Mouse (Mus musculus) CH12.LX (cell line): ENCODE results near the gene Casp9. TPM values are rescaled to one million over a fixed set of nuclear protein-coding genes. Genes with fewer than 3 reads are reported as not detected.

ENCODE experiments used
- DNase-seq: peaks from one replicate; pipeline ENCODE4 v3.0.0-alpha.2; 2013; ENCODE audit errors: extremely low read depth
- H3K27ac ChIP-seq: 2 replicates; pipeline ENCODE4 v1.5.1; 2012; ENCODE audit warnings: low read depth, mild to moderate bottlenecking, control low read depth, moderate library complexity; ENCODE audit not compliant: insufficient read depth
- H3K27me3 ChIP-seq: replicated peaks from 2 replicates; pipeline ENCODE3; 2012; ENCODE audit warnings: inconsistent platforms
- H3K36me3 ChIP-seq, 2 experiments: replicated peaks in 1 of 2; 2 replicates each; pipeline versions ENCODE3 to v1.6.1; 2012; ENCODE audit warnings: inconsistent platforms in 1 of 2, low read length in 1 of 2, mild to moderate bottlenecking in 1 of 2, mixed read lengths in 1 of 2, moderate library complexity in 1 of 2; ENCODE audit not compliant: control insufficient read depth in 1 of 2, insufficient read depth in 1 of 2
- H3K4me1 ChIP-seq, 2 experiments: 2 replicates each; pipeline ENCODE4 v1.6.1; 2012; ENCODE audit warnings: inconsistent platforms in 1 of 2, moderate library complexity in 1 of 2; ENCODE audit not compliant: insufficient read depth in 2 of 2, control insufficient read depth in 1 of 2
- H3K4me2 ChIP-seq: 2 replicates; pipeline ENCODE4 v1.6.1; 2012; ENCODE audit warnings: low read depth, mild to moderate bottlenecking, control low read depth; ENCODE audit not compliant: poor library complexity, insufficient read depth, severe bottlenecking
- H3K4me3 ChIP-seq, 3 experiments: fragments of 150-350 bp in 1 of 3; sonication (generic) in 1 of 3; replicated peaks in 1 of 3; 2 replicates each; pipeline versions ENCODE3 to v1.5.1; 2011 to 2012; ENCODE audit warnings: low read depth in 2 of 3, low read length in 2 of 3, mild to moderate bottlenecking in 2 of 3, moderate library complexity in 2 of 3, control low read depth in 1 of 3, improper control_type of control experiment in 1 of 3, inconsistent platforms in 1 of 3, mixed read lengths in 1 of 3; ENCODE audit not compliant: poor library complexity in 1 of 3
- H3K79me2 ChIP-seq: replicated peaks from 2 replicates; pipeline ENCODE4 v1.6.1; 2012; ENCODE audit warnings: mild to moderate bottlenecking, moderate library complexity; ENCODE audit not compliant: control insufficient read depth, poor library complexity, insufficient read depth, severe bottlenecking; ENCODE audit errors: extremely low read depth
- H3K9ac ChIP-seq: 2 replicates; pipeline ENCODE4 v1.6.1; 2012; ENCODE audit warnings: low read depth, mild to moderate bottlenecking, control low read depth, moderate library complexity; ENCODE audit not compliant: insufficient read depth
- H3K9me3 ChIP-seq: replicated peaks from 2 replicates; pipeline ENCODE3; 2012; ENCODE audit warnings: low read length, inconsistent platforms, mixed read lengths
- CTCF ChIP-seq, 2 experiments: IDR thresholded peaks in 1 of 2; conservative IDR thresholded peaks in 1 of 2; 2 replicates each; pipeline ENCODE4 v1.5.1; 2011 to 2012; ENCODE audit warnings: low read depth in 2 of 2, low read length in 2 of 2, improper control_type of control experiment in 1 of 2, inconsistent platforms in 1 of 2, mild to moderate bottlenecking in 1 of 2, moderate library complexity in 1 of 2
- E2F4 ChIP-seq: IDR thresholded peaks from 2 replicates; pipeline ENCODE4 v1.6.1; 2011; ENCODE audit warnings: low read depth, low read length, improper control_type of control experiment; ENCODE audit not compliant: insufficient replicate concordance
- EP300 ChIP-seq: IDR thresholded peaks from 2 replicates; pipeline ENCODE4 v1.6.1; 2011; ENCODE audit warnings: low read length, improper control_type of control experiment
- GABPA ChIP-seq: IDR thresholded peaks from 2 replicates; pipeline ENCODE4 v1.6.1; 2012; ENCODE audit warnings: low read depth, low read length, improper control_type of control experiment, inconsistent platforms; ENCODE audit not compliant: insufficient replicate concordance
- MXI1 ChIP-seq: IDR thresholded peaks from 2 replicates; pipeline ENCODE4 v1.6.1; 2011; ENCODE audit warnings: mild to moderate bottlenecking, low read depth, low read length, improper control_type of control experiment
- MYC ChIP-seq: IDR thresholded peaks from 2 replicates; pipeline ENCODE4 v1.6.1; 2011; ENCODE audit warnings: low read depth, mild to moderate bottlenecking, improper control_type of control experiment, low read length
- PAX5 ChIP-seq: IDR thresholded peaks from 2 replicates; pipeline ENCODE4 v1.6.1; 2012; ENCODE audit warnings: low read length, inconsistent platforms, mixed read lengths
- RCOR1 ChIP-seq: conservative IDR thresholded peaks from 2 replicates; pipeline ENCODE4 v1.6.1; 2012; ENCODE audit warnings: low read depth, mild to moderate bottlenecking, inconsistent platforms, low read length, improper control_type of control experiment
- UBTF ChIP-seq: IDR thresholded peaks from 2 replicates; pipeline ENCODE4 v1.6.1; 2012; ENCODE audit warnings: low read depth, mild to moderate bottlenecking, inconsistent platforms, low read length, improper control_type of control experiment, moderate library complexity
- USF1 ChIP-seq: IDR thresholded peaks from 2 replicates; pipeline ENCODE4 v1.6.1; 2014; ENCODE audit warnings: low read depth, mild to moderate bottlenecking, inconsistent platforms, low read length, improper control_type of control experiment
- USF2 ChIP-seq: conservative IDR thresholded peaks from 2 replicates; pipeline ENCODE4 v1.6.1; 2011; ENCODE audit warnings: low read depth, low read length, improper control_type of control experiment
- ZC3H11A ChIP-seq: IDR thresholded peaks from 2 replicates; pipeline ENCODE4 v1.6.1; 2012; ENCODE audit warnings: low read depth, mild to moderate bottlenecking, inconsistent platforms, low read length, improper control_type of control experiment
- dilution Hi-C: fragments of 300-500 bp; cut with MboI; formaldehyde crosslinking; loops from 2 replicates; pipeline ENCODE4 v1.14.3; 2020; ENCODE audit warnings: low sequenced_read_pairs; ENCODE audit not compliant: extremely low pct_unique_long_range_greater_than_20kb, extremely low pct_ligation_motif_present
- in situ Hi-C: fragments of 300-500 bp; cut with MboI; formaldehyde crosslinking; loops from 3 replicates; pipeline ENCODE4 v1.14.3; 2019; ENCODE audit warnings: low sequenced_read_pairs, low pct_ligation_motif_present, low pct_unique_long_range_greater_than_20kb, mixed read lengths
- polyA plus RNA-seq: library from polyadenylated mRNA; unstranded; fragments of >175 nt; gene quantifications from 2 replicates; pipeline ENCODE4 v1.2.1, GENCODE M21; 2012; ENCODE audit warnings: low read depth; ENCODE audit not compliant: insufficient read length
- total RNA-seq, 2 experiments: library from RNA; depleted of rRNA; stranded (reverse); fragments of 300-350 nt in 1 of 2; fragments of >200 nt in 1 of 2; gene quantifications; 2 replicates each; pipeline ENCODE4 v1.2.3; 2012 to 2014

Gene Casp9
- total and polyA plus RNA-seq, 3 experiments, result 5.2 to 15.3 (median 14.5) TPM

DNA sequence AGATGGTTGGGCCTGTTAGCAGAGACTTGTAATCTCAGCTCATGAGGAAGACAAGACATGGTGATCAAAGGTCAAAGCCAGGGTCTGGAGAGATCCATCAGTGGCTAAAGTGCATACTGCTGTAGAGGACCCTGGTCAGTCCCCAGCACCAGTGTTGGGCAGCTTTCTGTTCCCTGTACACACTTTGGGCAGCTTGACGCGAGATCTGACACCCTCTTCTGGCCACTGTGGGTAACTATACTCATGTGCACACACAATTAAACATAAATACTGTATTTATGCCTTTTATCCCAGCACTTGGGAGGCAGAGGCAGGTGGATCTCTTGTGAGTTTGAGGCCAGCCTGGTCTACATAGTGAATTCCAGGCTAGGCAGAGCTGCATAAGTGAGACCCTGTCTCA lies 17.6 kb downstream of the Casp9 start:
- in situ Hi-C loops, result no loop called here
- Histone ChIP-seq H3K4me1 (no peaks in the 10 kb centered on the region), H3K9ac (no peak overlapping the region), H3K4me3 (no peak overlapping the region), H3K9me3 (no peaks in the 10 kb centered on the region), H3K79me2 (no peaks in the 10 kb centered on the region), H3K36me3 (peaks cover 52 to 80% of the 10 kb centered on the region in 2 experiments), H3K27me3 (no peaks in the 10 kb centered on the region), H3K27ac (no peak overlapping the region), H3K4me2 (no peak overlapping the region)
- DNase-seq, result no peak
- no peak for TF ChIP-seq RCOR1
- no peak for TF ChIP-seq USF2
- TF ChIP-seq PAX5, result no peak
- no peak for TF ChIP-seq USF1
- 0 out of 4 replicates have a peak, but pooled peaks of 1 of the 2 experiments have one; percentile 15 for TF ChIP-seq CTCF (conservative IDR thresholded peaks at IDR 0.05 in 1 of 2, IDR thresholded peaks at IDR 0.05 in 1 of 2; ENCODE audit: low read depth in 2 of 2, low read length in 2 of 2)
- TF ChIP-seq EP300, result no peak
- no peak for TF ChIP-seq MYC
- dilution Hi-C loops, result no loop called here

DNA sequence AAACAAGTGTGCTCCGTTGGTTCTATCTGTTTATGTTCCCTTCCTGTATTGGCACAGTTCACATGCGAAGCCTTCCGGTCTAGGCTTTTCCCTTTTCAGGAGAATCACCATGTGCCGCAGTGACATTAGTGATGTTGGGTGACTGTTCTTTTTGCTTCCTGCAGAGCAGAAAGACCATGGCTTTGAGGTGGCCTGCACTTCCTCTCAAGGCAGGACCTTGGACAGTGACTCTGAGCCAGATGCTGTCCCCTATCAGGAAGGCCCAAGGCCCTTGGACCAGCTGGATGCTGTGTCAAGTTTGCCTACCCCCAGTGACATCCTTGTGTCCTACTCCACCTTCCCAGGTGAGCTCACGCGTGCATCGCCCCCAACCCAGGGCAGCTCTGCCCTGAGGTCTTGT lies 18.0 kb downstream of the Casp9 start:
- dilution Hi-C loops (no loop called here), in situ Hi-C loops (no loop called here)
- TF ChIP-seq MYC (no peak), CTCF (conservative IDR thresholded peaks at IDR 0.05 in 1 of 2, IDR thresholded peaks at IDR 0.05 in 1 of 2; ENCODE audit: low read depth in 2 of 2, low read length in 2 of 2) (no peak), E2F4 (no peak), ZC3H11A (no peak)
- no peak for DNase-seq
- Histone ChIP-seq H3K27me3 (no peaks in the 10 kb centered on the region), H3K9ac (no peak overlapping the region), H3K27ac (no peak overlapping the region), H3K79me2 (no peaks in the 10 kb centered on the region), H3K9me3 (no peaks in the 10 kb centered on the region), H3K4me3 (no peak overlapping the region), H3K4me2 (no peak overlapping the region), H3K36me3 (peaks cover 50 to 80% of the 10 kb centered on the region in 2 experiments), H3K4me1 (no peaks in the 10 kb centered on the region)

DNA sequence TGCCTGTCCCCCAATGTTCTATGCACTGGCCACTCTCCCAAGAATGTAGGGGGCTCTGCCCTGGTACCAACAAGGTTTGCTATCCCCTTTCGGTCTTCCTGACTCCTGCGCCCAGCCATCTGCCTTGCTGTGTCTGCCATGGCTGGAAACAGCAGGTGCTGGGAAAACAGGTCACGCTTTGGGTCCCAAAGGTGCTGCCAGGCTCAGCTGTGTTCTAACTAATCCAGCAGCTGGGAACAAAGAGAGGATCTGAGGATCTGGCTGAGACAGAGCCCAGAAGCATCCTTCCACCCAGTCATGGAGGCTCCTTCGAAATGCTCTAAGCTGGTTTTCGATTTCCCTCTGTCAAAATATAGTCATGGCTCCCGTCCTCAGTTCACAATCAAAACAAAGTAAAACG lies 22.9 kb downstream of the Casp9 start:
- Histone ChIP-seq H3K9me3 (no peaks in the 10 kb centered on the region), H3K27me3 (no peaks in the 10 kb centered on the region), H3K4me2 (no peak overlapping the region), H3K79me2 (no peaks in the 10 kb centered on the region), H3K27ac (no peak overlapping the region), H3K9ac (no peak overlapping the region), H3K36me3 (peaks cover 14 to 36% of the 10 kb centered on the region in 2 experiments), H3K4me3 (no peak overlapping the region), H3K4me1 (no peaks in the 10 kb centered on the region)
- DNase-seq, result no peak
- dilution Hi-C loops, result no loop called here
- in situ Hi-C loops, result no loop called here
- TF ChIP-seq GABPA, result no peak
- TF ChIP-seq CTCF (conservative IDR thresholded peaks at IDR 0.05 in 1 of 2, IDR thresholded peaks at IDR 0.05 in 1 of 2; ENCODE audit: low read depth in 2 of 2, low read length in 2 of 2), result no peak
- TF ChIP-seq MXI1, result no peak
- no peak for TF ChIP-seq UBTF
